Mouse (Mus musculus) liver, embryonic 13.5 days (tissue): Measurements from ENCODE around the gene Fxyd5. TPM values are rescaled to one million over a fixed set of nuclear protein-coding genes. Genes with fewer than 3 reads are reported as not detected.
A peak's percentile ranks its signal among the peaks of the same experiment; 100 is the strongest.

Experiments
- ATAC-seq: fragments of 200-750 bp; cut with Nextera tagmentation; 2 replicates; pipeline ENCODE4 v1.8.0; 2017; ENCODE audit warnings: low read depth, mild to moderate bottlenecking, moderate number of reproducible peaks, moderate library complexity
- DNase-seq: peaks from one replicate; pipeline ENCODE4 v3.0.0; 2022
- H3K27ac ChIP-seq: fragments of 300-500 bp; sonication (generic); 2 replicates; pipeline ENCODE4 v1.5.1; 2015; ENCODE audit warnings: moderate library complexity, mild to moderate bottlenecking, inconsistent platforms
- H3K27me3 ChIP-seq: fragments of 300-500 bp; sonication (generic); 2 replicates; pipeline ENCODE4 v1.6.1; 2015; ENCODE audit warnings: mild to moderate bottlenecking, inconsistent platforms
- H3K36me3 ChIP-seq: fragments of 300-500 bp; sonication (generic); 2 replicates; pipeline ENCODE4 v1.6.1; 2015; ENCODE audit warnings: mild to moderate bottlenecking, inconsistent platforms
- H3K4me1 ChIP-seq: fragments of 300-500 bp; sonication (generic); replicated peaks from 2 replicates; pipeline ENCODE4 v1.6.1; 2015; ENCODE audit warnings: inconsistent platforms
- H3K4me2 ChIP-seq: fragments of 300-500 bp; sonication (generic); 2 replicates; pipeline ENCODE4 v1.6.1; 2015; ENCODE audit warnings: inconsistent platforms, mild to moderate bottlenecking, moderate library complexity
- H3K4me3 ChIP-seq: fragments of 300-500 bp; sonication (generic); replicated peaks from 2 replicates; pipeline ENCODE4 v1.5.1; 2015; ENCODE audit warnings: mild to moderate bottlenecking, inconsistent platforms
- H3K9ac ChIP-seq: fragments of 300-500 bp; sonication (generic); 2 replicates; pipeline ENCODE4 v1.6.1; 2015; ENCODE audit warnings: mild to moderate bottlenecking, inconsistent platforms
- H3K9me3 ChIP-seq: fragments of 300-500 bp; sonication (generic); replicated peaks from 2 replicates; pipeline ENCODE4 v1.6.1; 2016; ENCODE audit warnings: inconsistent platforms
- WGBS: fragments of 180-500 bp; shearing (Covaris S2); methylation state at CpG from one replicate; pipeline ENCODE4 v1.1.7; 2015; ENCODE audit not compliant: insufficient replicate concordance; 5-methylcytosine and 5-hydroxymethylcytosine counted together
- polyA plus RNA-seq: library from polyadenylated mRNA; unstranded; fragments of >200 nt; fragmentation: Nextera tagmentation; extraction: Ambion mirVana; gene quantifications from 2 replicates; pipeline ENCODE4 v1.2.1, GENCODE M21; 2015

The Fxyd5 gene
- polyA plus RNA-seq, 1 experiment from 2014 or later, result 19.2 TPM

DNA sequence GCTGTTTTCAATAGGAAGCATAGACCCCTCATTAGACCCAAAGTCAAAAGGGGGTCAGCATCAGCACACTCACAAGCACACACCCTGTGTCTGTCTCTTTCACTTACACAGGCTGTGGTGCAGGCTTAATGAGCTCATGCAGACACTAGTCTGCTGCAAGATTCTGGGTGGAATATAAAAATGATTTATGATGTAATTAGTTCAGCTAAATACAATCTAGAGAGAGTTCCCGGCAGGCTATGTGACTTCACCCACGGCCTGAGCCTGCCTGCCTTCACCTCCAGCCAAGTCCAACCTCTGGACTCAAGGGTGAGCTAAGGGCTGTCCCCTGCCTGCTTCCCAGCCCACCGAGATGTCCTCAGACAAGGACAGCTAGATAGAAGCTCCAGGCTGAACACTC is 33.4 kb downstream of the Fxyd5 start:
- no peak for DNase-seq
- no peaks in the 10 kb centered on the region for H3K27me3 ChIP-seq
- no peaks in the 10 kb centered on the region for H3K9me3 ChIP-seq
- H3K4me2 ChIP-seq, result no peak overlapping the region
- 50% methylated on average over 3 of the region's 3 CpGs for WGBS
- no peak overlapping the region for H3K27ac ChIP-seq
- no peak overlapping the region for H3K9ac ChIP-seq
- ATAC-seq, result no peak
- no peak overlapping the region for H3K4me3 ChIP-seq
- 0 out of 2 replicates have a peak, but pooled peaks cover 4% of the 10 kb centered on the region for H3K4me1 ChIP-seq
- H3K36me3 ChIP-seq, result no peaks in the 10 kb centered on the region

DNA sequence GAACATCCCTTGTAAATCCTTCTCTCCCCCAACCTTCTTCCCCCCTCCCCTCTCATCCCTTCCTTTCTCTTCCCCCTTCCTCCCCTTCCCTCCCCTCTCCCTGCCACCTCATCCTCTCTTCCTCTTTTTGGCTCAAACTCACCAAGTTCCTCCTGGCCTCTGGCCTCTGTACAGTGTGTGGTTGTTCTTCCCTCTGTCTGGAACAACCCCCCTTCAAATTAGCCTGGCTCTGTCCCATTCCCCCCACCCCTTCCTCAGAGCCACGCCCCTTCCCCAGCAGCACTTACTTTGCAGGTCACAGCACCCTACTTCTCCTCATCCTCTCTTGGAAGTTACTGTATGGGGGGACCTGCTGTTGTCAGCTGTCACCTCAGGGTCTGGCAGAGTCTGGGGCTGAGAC is 34.1 kb downstream of the Fxyd5 start:
- no peak overlapping the region for H3K4me2 ChIP-seq
- no peaks in the 10 kb centered on the region for H3K9me3 ChIP-seq
- H3K4me1 ChIP-seq, result 0 out of 2 replicates have a peak, but pooled peaks cover 4% of the 10 kb centered on the region
- H3K9ac ChIP-seq, result no peak overlapping the region
- 4% methylated on average over 1 of the region's 1 CpGs for WGBS
- no peak overlapping the region for H3K4me3 ChIP-seq
- H3K27me3 ChIP-seq, result no peaks in the 10 kb centered on the region
- ATAC-seq (no peak), DNase-seq (no peak)
- H3K27ac ChIP-seq, result no peak overlapping the region; the same call in 1 of the 2 replicates
- no peaks in the 10 kb centered on the region for H3K36me3 ChIP-seq

DNA sequence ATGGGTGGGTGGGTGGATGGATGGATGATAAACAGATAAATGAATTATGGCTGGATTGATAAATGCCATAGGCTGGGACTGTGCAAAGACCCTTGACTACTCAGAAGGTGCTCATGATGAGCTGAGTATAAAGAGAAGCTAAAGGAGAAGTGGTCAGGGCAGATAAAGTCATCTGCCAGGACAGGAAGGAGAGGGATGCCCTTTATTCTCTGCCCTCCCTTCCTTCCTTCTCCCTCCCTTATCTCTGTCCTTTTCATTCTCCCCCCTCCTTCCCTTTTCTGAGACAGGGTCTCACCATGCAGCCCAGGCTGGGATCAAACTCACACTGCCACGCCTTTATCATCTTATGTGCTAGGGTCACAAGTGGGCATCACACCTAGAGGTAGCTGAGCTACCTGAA is 34.5 kb downstream of the Fxyd5 start:
- WGBS, result 21% methylated on average over 1 of the region's 1 CpGs
- H3K4me3 ChIP-seq, result no peak overlapping the region
- H3K4me2 ChIP-seq, result no peak overlapping the region
- ATAC-seq, result 0 out of 2 replicates have a peak, but pooled peaks have one; percentile 34
- 0 out of 2 replicates have a peak, but pooled peaks cover 4% of the 10 kb centered on the region for H3K4me1 ChIP-seq
- no peaks in the 10 kb centered on the region for H3K9me3 ChIP-seq
- no peak overlapping the region for H3K9ac ChIP-seq
- no peak overlapping the region for H3K27ac ChIP-seq
- DNase-seq, result no peak
- H3K36me3 ChIP-seq, result no peaks in the 10 kb centered on the region
- no peaks in the 10 kb centered on the region for H3K27me3 ChIP-seq

DNA sequence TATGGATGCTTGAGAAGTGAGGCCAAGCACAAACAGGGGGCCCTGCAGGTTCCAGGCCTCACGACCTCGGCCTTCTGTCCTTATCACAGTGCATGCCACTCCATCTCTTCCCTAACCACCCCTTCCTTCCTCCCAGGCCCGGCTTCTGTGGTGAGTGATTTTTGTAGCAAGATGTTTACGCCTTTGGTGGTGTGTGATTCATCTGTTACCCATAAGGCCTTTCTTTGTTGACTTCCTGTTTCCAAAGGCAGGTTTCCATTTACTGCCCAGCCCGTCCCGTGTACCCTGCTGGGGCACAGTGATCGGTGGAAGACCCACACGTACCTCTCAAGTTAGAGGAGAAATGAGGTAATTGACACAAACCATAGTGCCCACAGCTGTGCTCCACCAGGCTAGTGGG is 39.6 kb downstream of the Fxyd5 start:
- Histone ChIP-seq H3K4me1 (peaks cover 12% of the 10 kb centered on the region), H3K4me2 (no peak overlapping the region), H3K4me3 (no peak overlapping the region), H3K9ac (no peak overlapping the region), H3K27ac (no peak overlapping the region), H3K9me3 (no peaks in the 10 kb centered on the region), H3K27me3 (no peaks in the 10 kb centered on the region), H3K36me3 (no peaks in the 10 kb centered on the region)
- 17% methylated on average over 8 of the region's 8 CpGs for WGBS
- ATAC-seq (peak; percentile 53), DNase-seq (peak; percentile 3)

DNA sequence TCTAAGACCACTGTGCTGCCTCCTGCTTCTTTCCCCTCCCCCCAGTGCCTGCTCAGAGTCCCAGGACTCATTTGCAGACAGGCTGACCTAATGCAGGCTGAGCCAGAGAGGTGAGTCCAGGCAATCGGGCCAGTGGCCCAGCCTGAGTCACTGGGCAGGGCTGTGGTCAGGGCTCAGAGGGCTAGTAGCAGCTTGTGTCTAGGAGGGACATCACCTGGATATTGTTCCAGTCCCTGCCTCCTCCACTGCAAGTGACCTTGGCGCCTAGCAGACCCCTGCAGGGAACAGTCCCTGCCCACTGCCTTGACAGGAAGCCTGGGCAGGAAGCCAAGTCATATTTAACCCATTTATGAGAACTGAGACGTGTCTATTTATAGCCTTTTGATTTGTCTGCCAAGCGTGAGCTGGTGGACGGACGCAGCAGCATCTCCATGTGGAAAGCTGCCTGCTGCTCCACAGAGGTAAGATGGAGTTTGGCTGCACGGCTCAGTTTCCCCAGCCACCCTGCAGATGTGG is 41.7 kb downstream of the Fxyd5 start:
- peaks cover 12% of the 10 kb centered on the region for H3K4me1 ChIP-seq
- H3K27me3 ChIP-seq, result no peaks in the 10 kb centered on the region
- H3K36me3 ChIP-seq, result no peaks in the 10 kb centered on the region
- 16% methylated on average over 7 of the region's 7 CpGs for WGBS
- H3K27ac ChIP-seq, result no peak overlapping the region
- no peak overlapping the region for H3K4me3 ChIP-seq
- no peak overlapping the region for H3K9ac ChIP-seq
- ATAC-seq, result no peak; the same call in 1 of the 2 replicates
- H3K9me3 ChIP-seq, result no peaks in the 10 kb centered on the region
- peak; percentile 2 for DNase-seq
- no peak overlapping the region for H3K4me2 ChIP-seq

DNA sequence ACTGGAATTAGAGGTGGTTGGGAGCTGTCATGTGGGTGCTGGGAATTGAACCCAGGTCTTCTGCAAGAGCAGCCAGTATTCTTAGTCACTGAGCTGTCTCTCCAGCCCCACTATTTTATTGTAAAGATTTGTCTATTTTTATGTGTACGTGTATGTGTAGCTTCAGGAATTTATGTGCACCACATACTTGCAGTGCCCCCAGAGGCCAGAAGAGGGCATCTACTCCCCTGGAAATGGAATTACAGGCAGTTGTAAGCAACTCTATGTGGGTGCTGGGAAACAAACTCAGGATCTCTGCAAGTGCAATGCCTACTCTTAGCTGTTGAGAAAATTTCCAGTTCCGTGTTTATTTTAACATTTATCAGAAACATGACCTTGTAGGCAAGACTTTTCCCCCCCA is 45.8 kb downstream of the Fxyd5 start:
- H3K27ac ChIP-seq, result no peak overlapping the region
- H3K36me3 ChIP-seq, result no peaks in the 10 kb centered on the region
- H3K4me1 ChIP-seq, result peaks cover 10% of the 10 kb centered on the region
- no peaks in the 10 kb centered on the region for H3K9me3 ChIP-seq
- ATAC-seq, result no peak
- no peaks in the 10 kb centered on the region for H3K27me3 ChIP-seq
- no peak for DNase-seq
- WGBS, result 89% methylated on average over 2 of the region's 2 CpGs
- H3K9ac ChIP-seq, result no peak overlapping the region
- H3K4me3 ChIP-seq, result no peak overlapping the region
- H3K4me2 ChIP-seq, result no peak overlapping the region

DNA sequence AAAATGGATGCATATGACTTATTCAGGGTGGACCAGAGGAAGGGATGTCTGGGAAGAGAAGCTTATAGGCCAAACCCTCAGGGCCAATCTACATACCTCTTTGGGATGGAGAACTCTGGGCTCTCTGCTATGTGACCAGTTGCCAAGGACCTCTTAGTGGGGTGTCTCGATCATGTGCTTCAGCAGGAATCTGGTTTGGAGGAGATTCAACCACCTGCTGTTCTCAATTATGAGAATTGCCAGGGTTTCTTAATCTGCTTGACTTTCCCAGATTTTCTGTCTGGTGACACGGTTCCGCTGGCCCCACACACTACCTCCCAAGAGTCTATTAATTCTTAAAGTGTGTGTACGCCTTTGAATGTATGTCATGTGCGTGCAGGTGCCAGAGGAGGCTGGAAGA is 48.3 kb downstream of the Fxyd5 start:
- ATAC-seq (no peak), DNase-seq (no peak)
- 73% methylated on average over 5 of the region's 5 CpGs for WGBS
- H3K36me3 ChIP-seq, result no peaks in the 10 kb centered on the region
- no peak overlapping the region for H3K9ac ChIP-seq
- no peaks in the 10 kb centered on the region for H3K9me3 ChIP-seq
- H3K4me1 ChIP-seq, result no peaks in the 10 kb centered on the region
- H3K27ac ChIP-seq, result no peak overlapping the region
- no peak overlapping the region for H3K4me2 ChIP-seq
- no peaks in the 10 kb centered on the region for H3K27me3 ChIP-seq
- no peak overlapping the region for H3K4me3 ChIP-seq

DNA sequence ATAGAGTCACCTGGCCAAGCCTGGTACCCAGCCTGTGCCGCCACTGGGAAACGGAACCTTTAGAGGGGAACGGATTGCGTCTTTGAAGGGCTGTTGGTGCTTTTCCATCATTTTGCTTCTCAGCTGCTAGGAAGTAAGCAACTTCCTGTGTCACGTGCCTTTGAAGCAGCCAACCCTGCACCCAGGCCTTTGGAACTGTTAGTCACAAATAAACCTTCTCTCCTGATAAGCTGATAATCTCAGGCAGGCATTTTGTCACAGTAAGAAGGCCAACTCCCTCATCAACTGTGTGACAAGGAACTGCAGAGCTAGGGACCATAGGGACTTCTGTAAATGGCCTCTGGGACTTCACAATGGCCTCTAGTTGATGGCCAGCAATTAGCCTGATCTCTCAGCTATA is 50.1 kb downstream of the Fxyd5 start:
- H3K4me3 ChIP-seq, result no peak overlapping the region
- WGBS, result 45% methylated on average over 5 of the region's 5 CpGs
- H3K36me3 ChIP-seq, result no peaks in the 10 kb centered on the region
- no peaks in the 10 kb centered on the region for H3K4me1 ChIP-seq
- no peak overlapping the region for H3K27ac ChIP-seq
- DNase-seq, result no peak
- no peak overlapping the region for H3K4me2 ChIP-seq
- no peak for ATAC-seq
- no peak overlapping the region for H3K9ac ChIP-seq
- no peaks in the 10 kb centered on the region for H3K27me3 ChIP-seq
- no peaks in the 10 kb centered on the region for H3K9me3 ChIP-seq

DNA sequence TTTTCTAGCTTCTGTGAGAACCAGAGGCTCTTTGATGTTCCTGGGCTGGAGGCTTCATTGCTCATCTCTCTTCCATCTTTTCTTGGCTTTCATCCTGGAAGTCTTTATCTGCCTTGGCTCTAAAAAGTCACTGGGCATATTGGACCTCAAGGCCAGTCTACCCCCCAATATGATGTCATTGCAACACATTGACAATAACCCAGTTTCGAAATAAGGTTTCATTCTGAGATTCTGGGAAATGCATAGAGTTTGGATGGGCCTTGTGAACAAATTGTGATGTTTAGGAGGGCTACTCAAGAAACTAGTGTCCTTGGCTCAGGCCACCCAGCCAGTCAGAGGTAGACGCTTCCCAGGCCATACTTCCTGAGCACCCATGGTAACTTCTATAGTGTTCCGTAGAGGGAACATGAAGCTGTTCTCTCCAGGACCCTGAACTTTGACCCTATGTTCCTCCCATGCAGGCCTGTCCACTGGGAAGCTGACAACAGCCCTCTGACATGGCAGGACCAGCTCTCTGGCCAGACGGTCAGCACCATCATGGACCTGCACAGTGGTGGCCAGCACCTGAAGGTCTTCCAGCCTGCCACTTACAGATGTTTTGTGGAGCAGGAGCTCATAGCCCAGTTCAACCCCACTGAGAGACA is 53.6 kb downstream of the Fxyd5 start:
- 64% methylated on average over 4 of the region's 4 CpGs for WGBS
- Histone ChIP-seq H3K27ac (no peak overlapping the region), H3K4me1 (no peaks in the 10 kb centered on the region), H3K4me2 (no peak overlapping the region), H3K4me3 (no peak overlapping the region), H3K27me3 (no peaks in the 10 kb centered on the region), H3K9ac (no peak overlapping the region), H3K36me3 (no peaks in the 10 kb centered on the region), H3K9me3 (no peaks in the 10 kb centered on the region)
- ATAC-seq (no peak), DNase-seq (no peak)

DNA sequence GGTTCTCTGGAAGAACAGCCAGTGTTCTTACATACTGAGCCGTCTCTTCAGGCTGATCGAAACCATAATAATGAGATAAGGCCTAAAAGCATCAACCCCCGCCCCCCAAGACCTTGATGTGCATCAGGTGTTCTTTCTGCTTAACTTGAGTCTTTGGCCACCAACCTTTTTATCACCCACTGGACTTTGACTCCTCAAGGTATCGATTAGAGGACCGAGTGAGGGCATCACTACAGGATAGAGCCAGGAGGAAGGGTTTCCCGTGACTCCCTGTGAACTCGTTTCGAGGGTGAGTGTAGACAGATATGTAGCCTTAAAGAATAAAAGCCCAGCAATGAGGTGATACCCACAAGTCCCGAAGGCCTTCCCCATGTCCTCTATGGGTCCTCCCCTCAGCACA is 56.9 kb downstream of the Fxyd5 start:
- no peak overlapping the region for H3K9ac ChIP-seq
- no peak overlapping the region for H3K4me2 ChIP-seq
- no peak overlapping the region for H3K4me3 ChIP-seq
- no peaks in the 10 kb centered on the region for H3K9me3 ChIP-seq
- no peaks in the 10 kb centered on the region for H3K4me1 ChIP-seq
- no peak for ATAC-seq
- H3K36me3 ChIP-seq, result no peaks in the 10 kb centered on the region
- H3K27ac ChIP-seq, result no peak overlapping the region
- H3K27me3 ChIP-seq, result no peaks in the 10 kb centered on the region
- 70% methylated on average over 9 of the region's 9 CpGs for WGBS
- no peak for DNase-seq
